Mouse (Mus musculus) forebrain, embryonic 14.5 days (tissue): ENCODE data around the gene Prex1. TPM values are rescaled to one million over a fixed set of nuclear protein-coding genes. Genes with fewer than 3 reads are reported as not detected.

Experiments used
- ATAC-seq: fragments of 200-750 bp; cut with Nextera tagmentation; 2 replicates; pipeline ENCODE4 v1.8.0; 2017; ENCODE audit warnings: mild to moderate bottlenecking, moderate library complexity
- DNase-seq: peaks from one replicate; pipeline ENCODE4 v3.0.0-alpha.2; 2015; ENCODE audit warnings: low spot score
- H3K27ac ChIP-seq: fragments of 300-500 bp; sonication (generic); 2 replicates; pipeline ENCODE4 v1.5.1; 2014; ENCODE audit warnings: low read depth, mild to moderate bottlenecking, control low read depth, low read length, moderate library complexity
- H3K27me3 ChIP-seq: fragments of 300-500 bp; sonication (generic); replicated peaks from 2 replicates; pipeline ENCODE4 v1.6.1; 2014; ENCODE audit warnings: low read length, control low read depth, mixed read lengths; ENCODE audit not compliant: control insufficient read depth, insufficient read depth
- H3K36me3 ChIP-seq: fragments of 300-500 bp; sonication (generic); 2 replicates; pipeline ENCODE4 v1.6.1; 2014; ENCODE audit warnings: low read length, control low read depth; ENCODE audit not compliant: control insufficient read depth, insufficient read depth
- H3K4me1 ChIP-seq: fragments of 300-500 bp; sonication (generic); 2 replicates; pipeline ENCODE4 v1.6.1; 2014; ENCODE audit warnings: antibody characterized with exemption, low read length, control low read depth; ENCODE audit not compliant: control insufficient read depth, insufficient read depth
- H3K4me2 ChIP-seq: fragments of 300-500 bp; sonication (generic); 2 replicates; pipeline ENCODE4 v1.6.1; 2014; ENCODE audit warnings: mild to moderate bottlenecking, control low read depth, low read length
- H3K4me3 ChIP-seq: fragments of 300-500 bp; sonication (generic); 2 replicates; pipeline ENCODE4 v1.5.1; 2014; ENCODE audit warnings: low read depth, low read length, control low read depth
- H3K9ac ChIP-seq: fragments of 300-500 bp; sonication (generic); 2 replicates; pipeline ENCODE4 v1.6.1; 2014; ENCODE audit warnings: mild to moderate bottlenecking, low read length, control low read depth, moderate library complexity
- H3K9me3 ChIP-seq: fragments of 300-500 bp; sonication (generic); replicated peaks from 2 replicates; pipeline ENCODE4 v1.6.1; 2016; ENCODE audit warnings: low read length, control low read depth, mixed read lengths; ENCODE audit not compliant: control insufficient read depth
- WGBS: fragments of 180-500 bp; shearing (Covaris S2); extraction: QIAGEN DNeasy Blood & Tissue Kit; methylation state at CpG from one replicate; pipeline ENCODE4 v1.1.7; 2014; 5-methylcytosine and 5-hydroxymethylcytosine counted together
- polyA plus RNA-seq: library from polyadenylated mRNA; unstranded; fragments of >200 nt; fragmentation: Nextera tagmentation; extraction: Ambion mirVana; gene quantifications from 2 replicates; pipeline ENCODE4 v1.2.1, GENCODE M21; 2014

The Prex1 gene
- polyA plus RNA-seq, 1 experiment from 2014 or later = 28.4 TPM

GRCm38 (mm10) chr2:166664506-166664905, 49.1 kb downstream of the Prex1 start:
- Histone ChIP-seq H3K27ac (no peak overlapping the region), H3K9ac (no peak overlapping the region), H3K4me1 (peaks cover 49% of the 10 kb centered on the region), H3K27me3 (no peaks in the 10 kb centered on the region), H3K36me3 (no peaks in the 10 kb centered on the region), H3K4me3 (no peak overlapping the region), H3K9me3 (no peaks in the 10 kb centered on the region), H3K4me2 (no peak overlapping the region)
- DNase-seq (no peak), ATAC-seq (no peak)
- 74% methylated on average over 15 of the region's 15 CpGs for WGBS

- Histone ChIP-seq H3K9ac (no peak overlapping the region), H3K4me1 (peaks cover 38% of the 10 kb centered on the region), H3K4me2 (no peak overlapping the region), H3K27ac (peak overlapping the region; percentile 29; the same call in 1 of the 2 replicates), H3K36me3 (no peaks in the 10 kb centered on the region), H3K27me3 (no peaks in the 10 kb centered on the region), H3K4me3 (no peak overlapping the region), H3K9me3 (no peaks in the 10 kb centered on the region)
- DNase-seq = no peak
- WGBS = 73% methylated on average over 9 of the region's 9 CpGs
- 0 out of 2 replicates have a peak, but pooled peaks have one; percentile 21 for ATAC-seq
Measured at GRCm38 (mm10) chr2:166663250-166663961, 50.2 kb downstream of the Prex1 start.

GRCm38 (mm10) chr2:166662595-166663160, 51.0 kb downstream of the Prex1 start:
- 54% methylated on average over 6 of the region's 6 CpGs for WGBS
- DNase-seq (no peak), ATAC-seq (peak; percentile 16; the same call in 1 of the 2 replicates)
- Histone ChIP-seq H3K27me3 (no peaks in the 10 kb centered on the region), H3K9me3 (no peaks in the 10 kb centered on the region), H3K4me1 (peaks cover 32% of the 10 kb centered on the region), H3K9ac (no peak overlapping the region), H3K36me3 (no peaks in the 10 kb centered on the region), H3K4me3 (no peak overlapping the region), H3K4me2 (no peak overlapping the region), H3K27ac (peak overlapping the region; percentile 29; the same call in 1 of the 2 replicates)

- Histone ChIP-seq H3K27me3 (no peaks in the 10 kb centered on the region), H3K9ac (no peak overlapping the region), H3K36me3 (no peaks in the 10 kb centered on the region), H3K27ac (peak overlapping the region; percentile 40; the same call in 1 of the 2 replicates), H3K4me2 (no peak overlapping the region), H3K4me1 (peaks cover 29% of the 10 kb centered on the region), H3K9me3 (no peaks in the 10 kb centered on the region), H3K4me3 (no peak overlapping the region)
- 0 out of 2 replicates have a peak, but pooled peaks have one; percentile 15 for ATAC-seq
- DNase-seq = no peak
- 62% methylated on average over 3 of the region's 3 CpGs for whole genome bisulfite sequencing
Measured at GRCm38 (mm10) chr2:166661971-166662370, 51.7 kb downstream of the Prex1 start.

GRCm38 (mm10) chr2:166661498-166661897, 52.1 kb downstream of the Prex1 start:
- Histone ChIP-seq H3K4me1 (peaks cover 29% of the 10 kb centered on the region), H3K27me3 (no peaks in the 10 kb centered on the region), H3K36me3 (no peaks in the 10 kb centered on the region), H3K27ac (peak overlapping the region; percentile 40; the same call in 1 of the 2 replicates), H3K9ac (no peak overlapping the region), H3K4me2 (no peak overlapping the region), H3K9me3 (no peaks in the 10 kb centered on the region), H3K4me3 (no peak overlapping the region)
- ATAC-seq = no peak
- DNase-seq = no peak
- 72% methylated on average over 12 of the region's 12 CpGs for WGBS

GRCm38 (mm10) chr2:166658380-166658779, 55.3 kb downstream of the Prex1 start:
- H3K9ac ChIP-seq = no peak overlapping the region
- H3K4me3 ChIP-seq = no peak overlapping the region
- ATAC-seq (no peak), DNase-seq (no peak)
- no peak overlapping the region for H3K4me2 ChIP-seq
- no peaks in the 10 kb centered on the region for H3K36me3 ChIP-seq
- 91% methylated on average over 3 of the region's 3 CpGs for WGBS
- H3K27me3 ChIP-seq = no peaks in the 10 kb centered on the region
- H3K4me1 ChIP-seq = peaks cover 37% of the 10 kb centered on the region
- H3K27ac ChIP-seq = no peak overlapping the region
- H3K9me3 ChIP-seq = no peaks in the 10 kb centered on the region

GRCm38 (mm10) chr2:166657451-166658011, 56.1 kb downstream of the Prex1 start:
- no peaks in the 10 kb centered on the region for H3K36me3 ChIP-seq
- no peaks in the 10 kb centered on the region for H3K27me3 ChIP-seq
- ATAC-seq (no peak), DNase-seq (no peak)
- H3K4me3 ChIP-seq = no peak overlapping the region
- H3K9ac ChIP-seq = peak overlapping the region; percentile 32
- peak overlapping the region; percentile 63; the same call in 1 of the 2 replicates for H3K27ac ChIP-seq
- peaks cover 33% of the 10 kb centered on the region for H3K4me1 ChIP-seq
- no peak overlapping the region for H3K4me2 ChIP-seq
- 29% methylated on average over 10 of the region's 10 CpGs for WGBS
- no peaks in the 10 kb centered on the region for H3K9me3 ChIP-seq

GRCm38 (mm10) chr2:166656630-166657029, 57.0 kb downstream of the Prex1 start:
- no peak for ATAC-seq
- Histone ChIP-seq H3K4me3 (no peak overlapping the region), H3K36me3 (no peaks in the 10 kb centered on the region), H3K27ac (peak overlapping the region; percentile 55; the same call in 1 of the 2 replicates), H3K9ac (0 out of 2 replicates have a peak overlapping the region, but pooled peaks have one; percentile 21), H3K27me3 (no peaks in the 10 kb centered on the region), H3K4me1 (peaks cover 26% of the 10 kb centered on the region), H3K9me3 (no peaks in the 10 kb centered on the region), H3K4me2 (no peak overlapping the region)
- WGBS = 61% methylated on average over 4 of the region's 4 CpGs
- DNase-seq = no peak
